Mouse (Mus musculus): ENCODE data around the gene Nhlh1.

DNA sequence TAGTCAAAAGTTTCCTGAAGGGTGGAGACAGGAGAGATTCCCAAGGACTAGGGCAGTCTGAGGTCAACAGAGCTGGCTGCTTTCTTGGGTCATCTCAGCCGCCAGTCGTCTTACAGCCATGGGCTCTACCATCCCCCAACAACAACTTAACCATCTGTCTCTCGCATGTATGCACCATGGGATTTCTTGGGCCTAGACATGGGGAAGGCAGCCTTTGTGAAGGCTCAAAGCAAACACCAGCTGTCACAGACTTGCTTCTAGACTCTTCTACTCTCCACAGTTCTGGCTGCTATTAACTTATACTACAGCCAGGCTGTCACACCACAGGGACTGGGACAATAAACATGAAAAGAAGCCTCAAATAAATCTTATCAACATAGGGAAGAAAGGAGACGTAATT, 14.2 kb upstream of the Nhlh1 start:
- TF ChIP-seq CTCF (conservative IDR thresholded peaks at IDR 0.05; ENCODE audit: low read length) = no peak
- TF ChIP-seq POU5F1 (IDR thresholded peaks at IDR 0.05; ENCODE audit: borderline replicate concordance, low read length) = no peak
- TF ChIP-seq NANOG (IDR thresholded peaks at IDR 0.05; ENCODE audit: borderline replicate concordance, low read length) = no peak

Measured in E14TG2a.4 (cell line).